Mouse (Mus musculus) midbrain, embryonic 14.5 days (tissue): Measurements from ENCODE around the gene Hmgb1. TPM values are rescaled to one million over a fixed set of nuclear protein-coding genes. Genes with fewer than 3 reads are reported as not detected.

Experiments
- ATAC-seq: fragments of 200-750 bp; cut with Nextera tagmentation; 2 replicates; pipeline ENCODE4 v1.8.0; 2017; ENCODE audit warnings: moderate number of reproducible peaks, moderate library complexity; ENCODE audit not compliant: low FRiP score, low TSS enrichment
- DNase-seq: peaks from one replicate; pipeline ENCODE4 v3.0.0-alpha.2; 2015
- H3K27ac ChIP-seq: fragments of 300-500 bp; sonication (generic); replicated peaks from 2 replicates; pipeline ENCODE4 v1.5.1; 2014; ENCODE audit warnings: mild to moderate bottlenecking, low read depth, low read length, moderate library complexity
- H3K27me3 ChIP-seq: fragments of 300-500 bp; sonication (generic); 2 replicates; pipeline ENCODE4 v1.6.1; 2014; ENCODE audit warnings: low read length, control low read depth, mixed read lengths; ENCODE audit not compliant: control insufficient read depth, insufficient read depth
- H3K36me3 ChIP-seq: fragments of 300-500 bp; sonication (generic); 2 replicates; pipeline ENCODE4 v1.6.1; 2014; ENCODE audit warnings: low read length, control low read depth; ENCODE audit not compliant: control insufficient read depth, insufficient read depth
- H3K4me1 ChIP-seq: fragments of 300-500 bp; sonication (generic); 2 replicates; pipeline ENCODE4 v1.6.1; 2014; ENCODE audit warnings: mild to moderate bottlenecking, antibody characterized with exemption, low read length, control low read depth; ENCODE audit not compliant: control insufficient read depth, insufficient read depth
- H3K4me2 ChIP-seq: fragments of 300-500 bp; sonication (generic); 2 replicates; pipeline ENCODE4 v1.6.1; 2014; ENCODE audit warnings: mild to moderate bottlenecking, low read length, moderate library complexity
- H3K4me3 ChIP-seq: fragments of 300-500 bp; sonication (generic); replicated peaks from 2 replicates; pipeline ENCODE4 v1.5.1; 2014; ENCODE audit warnings: low read depth, low read length
- H3K9ac ChIP-seq: fragments of 300-500 bp; sonication (generic); replicated peaks from 2 replicates; pipeline ENCODE4 v1.6.1; 2014; ENCODE audit warnings: mild to moderate bottlenecking, low read length, moderate library complexity
- H3K9me3 ChIP-seq: fragments of 300-500 bp; sonication (generic); 2 replicates; pipeline ENCODE4 v1.6.1; 2016; ENCODE audit warnings: low read length, control low read depth, mixed read lengths; ENCODE audit not compliant: control insufficient read depth
- WGBS: fragments of 180-500 bp; shearing (Covaris S2); extraction: QIAGEN DNeasy Blood & Tissue Kit; methylation state at CpG from one replicate; pipeline ENCODE4 v1.1.7; 2014; 5-methylcytosine and 5-hydroxymethylcytosine counted together
- polyA plus RNA-seq: library from polyadenylated mRNA; unstranded; fragments of >200 nt; fragmentation: Nextera tagmentation; extraction: Ambion mirVana; gene quantifications from 2 replicates; pipeline ENCODE4 v1.2.1, GENCODE M21; 2014

Gene Hmgb1
- polyA plus RNA-seq, 1 experiment from 2014 or later = 947 TPM

DNA sequence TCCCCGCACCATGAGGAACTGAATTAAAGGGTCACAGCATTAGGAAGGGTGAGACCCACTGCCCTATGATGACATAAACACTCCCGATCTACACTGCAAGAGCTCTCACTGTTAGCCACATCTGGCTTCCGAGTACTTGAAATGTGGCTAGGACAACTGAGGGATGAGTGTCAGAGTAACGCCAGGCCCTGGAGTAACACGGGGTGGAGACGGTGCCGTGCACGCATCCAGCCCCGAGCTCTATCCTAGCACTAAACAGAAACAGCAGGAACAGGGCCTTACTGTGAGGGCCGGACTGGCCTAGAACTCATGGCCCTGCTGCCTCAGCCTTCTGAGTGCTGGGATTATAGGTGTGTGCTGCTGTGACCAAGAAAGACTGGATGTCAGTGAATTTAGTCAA is 18.3 kb downstream of the Hmgb1 start:
- 94% methylated on average over 10 of the region's 10 CpGs for WGBS
- DNase-seq = no peak
- no peak for ATAC-seq
- Histone ChIP-seq H3K9me3 (no peaks in the 10 kb centered on the region), H3K4me2 (no peak overlapping the region), H3K4me1 (no peaks in the 10 kb centered on the region), H3K4me3 (no peak overlapping the region), H3K27me3 (no peaks in the 10 kb centered on the region), H3K9ac (no peak overlapping the region), H3K27ac (no peak overlapping the region), H3K36me3 (no peaks in the 10 kb centered on the region)

DNA sequence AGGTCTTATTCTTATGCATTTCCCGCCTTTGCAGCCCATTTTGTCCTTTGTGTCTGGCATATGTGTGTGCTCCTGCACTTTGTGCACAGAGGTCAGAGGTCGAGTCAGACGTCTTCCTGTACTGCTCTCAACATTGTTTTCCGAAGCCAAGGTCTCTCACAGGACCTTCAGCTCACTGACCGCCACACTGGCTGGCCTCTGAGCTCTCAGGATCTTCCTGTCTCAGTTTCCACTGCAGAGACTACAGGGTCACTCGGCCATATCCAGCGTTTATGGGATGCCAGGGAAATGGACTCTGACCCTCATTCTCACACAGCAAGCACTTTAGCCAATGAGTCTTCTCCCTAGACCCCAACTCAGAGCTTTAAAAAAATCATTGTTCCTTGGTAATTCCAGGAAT is 19.4 kb downstream of the Hmgb1 start:
- Histone ChIP-seq H3K9ac (no peak overlapping the region), H3K4me3 (no peak overlapping the region), H3K36me3 (no peaks in the 10 kb centered on the region), H3K4me1 (no peaks in the 10 kb centered on the region), H3K27ac (no peak overlapping the region), H3K27me3 (no peaks in the 10 kb centered on the region), H3K9me3 (no peaks in the 10 kb centered on the region), H3K4me2 (no peak overlapping the region)
- WGBS = 49% methylated on average over 7 of the region's 7 CpGs
- DNase-seq (no peak), ATAC-seq (no peak)

DNA sequence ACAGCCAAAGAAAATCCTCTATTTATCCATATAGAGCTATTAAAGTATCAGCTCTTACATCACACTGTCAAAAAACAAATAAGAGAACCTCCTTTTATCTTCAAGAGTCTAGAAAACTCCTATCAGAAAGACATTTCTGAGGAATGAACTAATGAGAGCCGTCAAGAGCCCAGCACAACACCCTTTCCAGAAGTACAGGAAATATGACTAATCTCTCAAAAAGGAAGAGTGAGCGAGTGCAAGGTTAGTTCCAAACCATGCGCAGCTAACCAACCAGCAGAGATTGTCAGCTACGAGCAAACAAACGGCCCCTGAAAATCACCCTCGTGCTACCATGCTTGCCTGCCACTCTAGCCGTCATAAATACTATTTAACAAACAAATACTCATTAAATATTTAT is 21.4 kb downstream of the Hmgb1 start:
- Histone ChIP-seq H3K9me3 (no peaks in the 10 kb centered on the region), H3K4me1 (no peaks in the 10 kb centered on the region), H3K4me3 (no peak overlapping the region), H3K9ac (no peak overlapping the region), H3K27me3 (no peaks in the 10 kb centered on the region), H3K4me2 (no peak overlapping the region), H3K27ac (no peak overlapping the region), H3K36me3 (no peaks in the 10 kb centered on the region)
- DNase-seq (no peak), ATAC-seq (no peak)
- 79% methylated on average over 7 of the region's 7 CpGs for WGBS

DNA sequence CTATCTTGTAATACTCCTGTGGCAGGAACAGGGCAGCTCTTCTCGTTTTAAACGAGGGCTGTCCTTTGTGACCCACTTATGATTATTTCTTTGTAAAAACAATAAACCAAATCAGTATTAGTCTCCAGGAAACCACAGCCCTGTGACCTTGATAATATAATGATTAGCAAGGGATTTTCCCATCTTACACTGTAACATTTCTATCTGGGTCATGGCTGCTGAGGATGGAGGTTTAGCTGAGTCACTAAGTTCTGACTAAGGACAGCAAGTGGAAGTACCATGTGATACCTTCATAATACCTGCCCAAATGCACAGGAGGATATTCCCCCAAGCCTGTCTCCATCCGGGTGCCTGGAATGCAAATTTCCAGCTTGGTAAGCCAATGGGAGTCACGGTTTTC is 23.8 kb downstream of the Hmgb1 start:
- H3K27ac ChIP-seq = no peak overlapping the region
- no peak overlapping the region for H3K4me2 ChIP-seq
- no peak for ATAC-seq
- no peaks in the 10 kb centered on the region for H3K9me3 ChIP-seq
- H3K36me3 ChIP-seq = no peaks in the 10 kb centered on the region
- no peak overlapping the region for H3K9ac ChIP-seq
- no peak overlapping the region for H3K4me3 ChIP-seq
- no peaks in the 10 kb centered on the region for H3K4me1 ChIP-seq
- no peaks in the 10 kb centered on the region for H3K27me3 ChIP-seq
- WGBS = 93% methylated on average over 4 of the region's 4 CpGs
- no peak for DNase-seq

DNA sequence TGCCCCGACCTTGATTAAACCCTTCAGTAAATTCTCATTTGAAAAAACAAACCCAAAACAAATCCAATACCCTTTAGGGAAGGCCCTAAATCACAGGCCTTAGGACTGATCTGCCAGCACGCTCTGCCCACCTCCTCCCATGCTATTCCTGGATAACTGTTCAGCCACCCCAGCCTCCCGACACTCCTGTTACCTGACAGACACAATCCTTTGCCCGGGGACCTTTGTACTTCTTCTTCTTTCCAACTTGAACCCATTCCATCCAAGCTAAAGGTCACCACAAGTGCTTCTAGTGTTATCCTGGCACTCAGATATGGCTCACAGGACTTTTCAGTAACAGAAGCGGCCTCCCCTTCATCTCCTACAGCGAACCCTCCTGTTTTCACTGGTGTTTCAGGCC is 25.3 kb downstream of the Hmgb1 start:
- Histone ChIP-seq H3K9me3 (no peaks in the 10 kb centered on the region), H3K27me3 (no peaks in the 10 kb centered on the region), H3K4me2 (no peak overlapping the region), H3K36me3 (no peaks in the 10 kb centered on the region), H3K9ac (no peak overlapping the region), H3K4me3 (no peak overlapping the region), H3K27ac (no peak overlapping the region), H3K4me1 (no peaks in the 10 kb centered on the region)
- DNase-seq (no peak), ATAC-seq (no peak)
- WGBS = 89% methylated on average over 6 of the region's 6 CpGs

DNA sequence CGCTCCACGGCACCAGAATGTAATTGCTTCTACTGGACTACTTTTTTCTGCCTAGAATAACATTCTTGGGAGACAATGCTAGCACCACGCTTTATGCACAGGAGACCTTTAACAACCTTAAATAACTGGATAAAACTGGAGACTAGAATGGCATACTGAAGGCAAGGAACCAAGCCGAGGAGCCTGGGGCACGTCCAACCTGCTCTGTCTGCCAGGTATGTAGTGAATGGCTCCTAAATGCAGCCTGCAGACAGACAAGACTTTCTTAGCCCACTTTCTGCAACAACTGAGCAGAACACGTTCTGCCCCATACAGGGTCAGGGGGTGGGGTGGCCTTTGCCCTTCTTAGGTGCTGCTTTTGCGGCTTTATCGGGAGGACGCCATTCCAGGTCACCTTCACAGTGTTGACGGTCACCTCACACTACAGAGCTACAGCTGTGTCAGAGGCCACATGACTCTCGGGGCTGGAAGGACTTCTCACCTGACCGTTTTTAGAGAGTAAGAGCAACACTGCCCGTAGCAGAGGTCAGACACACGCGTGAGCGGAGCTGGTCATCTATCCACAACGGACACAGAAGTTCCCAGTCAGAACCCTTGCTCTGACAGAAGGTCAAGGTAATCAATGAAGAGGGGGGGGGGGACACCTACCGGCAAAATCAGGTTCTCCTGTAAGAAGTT is 27.3 kb downstream of the Hmgb1 start:
- no peak overlapping the region for H3K4me2 ChIP-seq

DNA sequence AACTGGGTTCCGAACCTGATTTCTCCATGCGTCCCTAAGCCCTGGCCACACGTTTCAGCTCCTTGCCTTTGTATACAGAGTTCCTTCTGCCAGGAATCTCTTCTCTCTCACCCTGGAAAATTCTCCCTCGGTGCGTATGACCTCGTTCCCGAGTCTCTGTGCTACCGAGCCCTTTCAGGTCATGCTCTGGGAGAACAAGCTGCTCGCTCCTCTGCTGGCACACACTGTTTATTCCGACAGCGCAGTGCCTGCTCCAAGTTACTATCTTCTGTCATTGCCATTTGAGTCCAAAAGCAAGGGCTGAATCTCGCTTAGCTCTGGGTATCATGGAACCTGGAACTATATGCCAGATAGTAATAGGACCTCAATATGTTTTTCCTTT is 31.5 kb downstream of the Hmgb1 start:
- Histone ChIP-seq H3K4me1 (no peaks in the 10 kb centered on the region), H3K27me3 (no peaks in the 10 kb centered on the region), H3K4me2 (no peak overlapping the region), H3K4me3 (no peak overlapping the region), H3K9me3 (no peaks in the 10 kb centered on the region), H3K36me3 (no peaks in the 10 kb centered on the region), H3K9ac (no peak overlapping the region), H3K27ac (no peak overlapping the region)
- WGBS = 64% methylated on average over 12 of the region's 12 CpGs
- DNase-seq (no peak), ATAC-seq (no peak)

More for the DNA sequence above, 27.3 kb downstream of the Hmgb1 start:
- Histone ChIP-seq H3K9ac (no peak overlapping the region), H3K27ac (no peak overlapping the region), H3K27me3 (no peaks in the 10 kb centered on the region), H3K36me3 (no peaks in the 10 kb centered on the region), H3K9me3 (no peaks in the 10 kb centered on the region), H3K4me1 (no peaks in the 10 kb centered on the region), H3K4me3 (no peak overlapping the region)
- 93% methylated on average over 18 of the region's 18 CpGs for WGBS
- ATAC-seq = no peak
- DNase-seq = no peak

DNA sequence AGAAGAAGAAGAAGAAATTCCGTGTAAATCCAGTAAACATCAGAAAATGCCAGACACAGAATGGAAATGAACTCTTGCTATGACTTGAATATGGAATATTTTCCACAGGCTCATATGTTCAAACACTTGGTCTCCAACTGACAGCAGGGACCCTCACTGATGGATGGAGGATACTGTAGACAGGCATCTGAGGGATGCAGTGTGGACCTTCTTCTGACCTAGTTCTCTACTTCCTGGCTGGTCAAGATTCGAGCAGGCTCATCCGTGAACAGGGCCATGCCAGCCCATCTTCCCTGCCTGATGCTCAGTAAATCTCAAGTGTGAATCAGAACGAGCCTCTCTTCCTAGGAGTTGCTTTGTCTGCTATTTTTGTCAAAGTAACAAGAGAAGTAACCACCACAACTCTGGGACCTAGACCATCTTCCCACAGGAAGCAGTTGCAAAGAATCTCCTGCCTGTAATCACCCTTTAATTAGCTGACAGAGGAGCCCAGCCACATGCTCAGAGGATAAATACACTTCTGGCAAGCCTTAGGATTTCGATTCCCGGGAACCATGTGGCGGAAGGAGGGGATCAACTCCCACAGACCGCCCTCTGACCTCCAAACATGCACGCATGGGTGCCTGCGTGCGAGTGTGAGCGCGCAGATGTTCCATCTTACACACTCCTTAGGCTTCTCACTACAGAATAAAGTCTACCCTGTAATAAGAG is 32.1 kb downstream of the Hmgb1 start:
- WGBS = 52% methylated on average over 13 of the region's 13 CpGs
- Histone ChIP-seq H3K9me3 (no peaks in the 10 kb centered on the region), H3K9ac (no peak overlapping the region), H3K4me2 (no peak overlapping the region), H3K4me3 (no peak overlapping the region), H3K4me1 (no peaks in the 10 kb centered on the region), H3K27ac (no peak overlapping the region), H3K27me3 (no peaks in the 10 kb centered on the region), H3K36me3 (no peaks in the 10 kb centered on the region)
- ATAC-seq = no peak
- DNase-seq = no peak

DNA sequence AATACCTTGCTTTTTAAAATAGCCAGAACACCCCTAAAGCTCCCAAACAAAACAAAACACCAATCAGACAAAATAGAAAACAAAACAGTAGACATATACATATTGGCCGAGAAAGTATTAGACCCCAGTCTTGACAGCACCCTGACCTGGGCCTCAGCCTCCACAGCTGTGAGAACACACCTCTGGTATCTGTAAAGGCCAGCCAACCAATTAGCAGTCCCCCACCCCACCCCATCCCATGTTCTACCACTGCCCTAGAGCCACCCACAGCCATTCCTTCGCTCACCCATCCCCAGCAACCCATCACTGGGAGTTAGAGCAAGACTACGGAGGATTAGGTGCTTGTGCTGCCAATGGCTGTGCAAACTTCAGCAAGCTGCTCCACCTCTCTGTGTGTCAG is 33.4 kb downstream of the Hmgb1 start:
- Histone ChIP-seq H3K9ac (no peak overlapping the region), H3K4me3 (no peak overlapping the region), H3K36me3 (no peaks in the 10 kb centered on the region), H3K9me3 (no peaks in the 10 kb centered on the region), H3K27me3 (no peaks in the 10 kb centered on the region), H3K4me1 (no peaks in the 10 kb centered on the region), H3K27ac (no peak overlapping the region), H3K4me2 (no peak overlapping the region)
- ATAC-seq (no peak), DNase-seq (no peak)
- 98% methylated on average over 3 of the region's 3 CpGs for WGBS
